Mouse (Mus musculus) liver, embryonic 16.5 days (tissue): Measurements from ENCODE around the gene Hs3st2. TPM values are rescaled to one million over a fixed set of nuclear protein-coding genes. Genes with fewer than 3 reads are reported as not detected.

Experiments
- ATAC-seq: fragments of 200-750 bp; cut with Nextera tagmentation; 2 replicates; pipeline ENCODE4 v1.8.0; 2017; ENCODE audit warnings: low read depth, mild to moderate bottlenecking, moderate number of reproducible peaks, moderate library complexity
- H3K27ac ChIP-seq: fragments of 300-500 bp; sonication (generic); 2 replicates; pipeline ENCODE4 v1.5.1; 2014; ENCODE audit warnings: mild to moderate bottlenecking, low read length
- H3K27me3 ChIP-seq: fragments of 300-500 bp; sonication (generic); 2 replicates; pipeline ENCODE4 v1.6.1; 2014; ENCODE audit warnings: low read depth, low read length, mixed read lengths; ENCODE audit not compliant: control insufficient read depth, insufficient read depth
- H3K36me3 ChIP-seq: fragments of 300-500 bp; sonication (generic); 2 replicates; pipeline ENCODE4 v1.6.1; 2014; ENCODE audit warnings: mild to moderate bottlenecking; ENCODE audit not compliant: control insufficient read depth, insufficient read depth
- H3K4me1 ChIP-seq: fragments of 300-500 bp; sonication (generic); 2 replicates; pipeline ENCODE4 v1.6.1; 2014; ENCODE audit warnings: low read depth, low read length, mixed read lengths; ENCODE audit not compliant: control insufficient read depth
- H3K4me2 ChIP-seq: fragments of 300-500 bp; sonication (generic); 2 replicates; pipeline ENCODE4 v1.6.1; 2014; ENCODE audit warnings: low read depth, low read length, mixed read lengths
- H3K4me3 ChIP-seq: fragments of 300-500 bp; sonication (generic); 2 replicates; pipeline ENCODE4 v1.5.1; 2014; ENCODE audit warnings: low read depth, mild to moderate bottlenecking, low read length
- H3K9ac ChIP-seq: fragments of 300-500 bp; sonication (generic); 2 replicates; pipeline ENCODE4 v1.6.1; 2014; ENCODE audit warnings: low read depth, low read length
- H3K9me3 ChIP-seq: fragments of 300-500 bp; sonication (generic); replicated peaks from 2 replicates; pipeline ENCODE4 v1.6.1; 2016; ENCODE audit warnings: low read length; ENCODE audit not compliant: control insufficient read depth
- WGBS: fragments of 180-500 bp; shearing (Covaris S2); extraction: QIAGEN DNeasy Blood & Tissue Kit; methylation state at CpG from one replicate; pipeline ENCODE4 v1.1.7; 2014; ENCODE audit not compliant: insufficient replicate concordance; 5-methylcytosine and 5-hydroxymethylcytosine counted together
- polyA plus RNA-seq: library from polyadenylated mRNA; unstranded; fragments of >200 nt; fragmentation: Nextera tagmentation; extraction: Ambion mirVana; gene quantifications from 2 replicates; pipeline ENCODE4 v1.2.1, GENCODE M21; 2015

Hs3st2 gene
- polyA plus RNA-seq, 1 experiment from 2014 or later, result 0.04 TPM

DNA sequence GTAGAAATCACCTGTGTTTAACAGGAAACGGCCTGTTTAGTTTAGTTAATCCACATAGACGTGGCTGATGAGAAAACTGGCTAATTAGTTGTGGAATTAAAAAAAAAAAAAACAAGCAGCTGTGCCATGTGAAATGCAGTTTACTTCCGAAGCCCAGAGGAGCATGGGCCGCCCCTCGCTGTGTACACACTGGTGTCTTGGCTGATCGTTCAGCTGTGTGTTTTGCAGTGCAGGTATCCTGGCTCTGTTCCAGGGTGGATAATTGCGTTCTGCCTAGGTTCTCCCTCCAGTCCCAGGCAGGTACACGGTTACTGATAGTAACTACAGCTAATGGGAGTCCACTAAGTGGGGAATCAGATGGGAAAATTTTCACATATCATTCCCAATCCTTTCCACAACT lies 86.6 kb downstream of the Hs3st2 start:
- Histone ChIP-seq H3K4me2 (no peak overlapping the region), H3K9ac (no peak overlapping the region), H3K27me3 (no peaks in the 10 kb centered on the region), H3K27ac (no peak overlapping the region), H3K36me3 (no peaks in the 10 kb centered on the region), H3K9me3 (no peaks in the 10 kb centered on the region), H3K4me3 (no peak overlapping the region), H3K4me1 (no peaks in the 10 kb centered on the region)
- no peak for ATAC-seq
- WGBS, result 50% methylated on average over 8 of the region's 8 CpGs

DNA sequence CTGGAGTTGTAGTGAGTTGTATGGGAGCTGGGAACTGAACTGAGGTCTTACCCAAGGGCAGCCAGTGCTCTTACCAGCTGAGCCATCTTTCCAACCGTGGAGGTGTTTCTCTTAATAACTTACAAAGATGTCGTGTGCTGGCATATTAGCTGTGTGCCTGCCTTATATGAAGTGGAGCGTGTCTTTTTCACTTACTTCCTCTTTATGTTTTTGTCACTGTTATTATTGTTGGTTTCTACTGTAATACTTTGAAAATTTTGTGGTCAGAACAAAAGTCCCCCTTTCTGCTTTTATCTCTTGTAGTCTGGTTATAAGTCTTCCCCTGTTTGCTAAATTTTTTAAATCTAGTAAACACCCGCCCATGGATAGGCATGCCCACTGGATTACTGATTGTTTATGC lies 88.4 kb downstream of the Hs3st2 start:
- H3K27ac ChIP-seq, result no peak overlapping the region
- H3K9me3 ChIP-seq, result no peaks in the 10 kb centered on the region
- no peak overlapping the region for H3K4me2 ChIP-seq
- no peak overlapping the region for H3K4me3 ChIP-seq
- WGBS, result 58% methylated on average over 4 of the region's 4 CpGs
- H3K36me3 ChIP-seq, result no peaks in the 10 kb centered on the region
- ATAC-seq, result no peak
- no peaks in the 10 kb centered on the region for H3K27me3 ChIP-seq
- no peaks in the 10 kb centered on the region for H3K4me1 ChIP-seq
- no peak overlapping the region for H3K9ac ChIP-seq

DNA sequence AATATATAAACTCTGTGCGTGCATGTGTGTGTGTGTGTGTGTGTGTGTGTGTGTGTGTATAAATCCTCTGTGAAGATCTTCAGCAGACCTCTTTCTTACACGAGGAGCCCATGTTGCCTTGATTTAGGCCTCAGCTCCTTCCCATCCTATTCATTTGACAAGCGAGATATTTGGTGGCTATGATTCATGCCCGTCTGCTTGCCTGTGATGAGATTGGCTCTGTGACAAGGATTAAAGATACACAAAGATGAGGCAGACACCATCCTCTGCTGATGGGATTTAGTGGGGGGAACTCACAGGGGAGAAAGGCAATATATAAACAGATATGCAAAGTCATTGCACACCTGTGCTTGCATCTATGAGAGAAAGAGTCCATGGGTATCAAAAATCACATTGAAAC lies 92.9 kb downstream of the Hs3st2 start:
- no peaks in the 10 kb centered on the region for H3K9me3 ChIP-seq
- no peak overlapping the region for H3K4me3 ChIP-seq
- ATAC-seq, result no peak
- no peaks in the 10 kb centered on the region for H3K36me3 ChIP-seq
- no peaks in the 10 kb centered on the region for H3K27me3 ChIP-seq
- no peak overlapping the region for H3K9ac ChIP-seq
- H3K4me2 ChIP-seq, result no peak overlapping the region
- H3K4me1 ChIP-seq, result no peaks in the 10 kb centered on the region
- no peak overlapping the region for H3K27ac ChIP-seq
- WGBS, result 57% methylated on average over 4 of the region's 4 CpGs

DNA sequence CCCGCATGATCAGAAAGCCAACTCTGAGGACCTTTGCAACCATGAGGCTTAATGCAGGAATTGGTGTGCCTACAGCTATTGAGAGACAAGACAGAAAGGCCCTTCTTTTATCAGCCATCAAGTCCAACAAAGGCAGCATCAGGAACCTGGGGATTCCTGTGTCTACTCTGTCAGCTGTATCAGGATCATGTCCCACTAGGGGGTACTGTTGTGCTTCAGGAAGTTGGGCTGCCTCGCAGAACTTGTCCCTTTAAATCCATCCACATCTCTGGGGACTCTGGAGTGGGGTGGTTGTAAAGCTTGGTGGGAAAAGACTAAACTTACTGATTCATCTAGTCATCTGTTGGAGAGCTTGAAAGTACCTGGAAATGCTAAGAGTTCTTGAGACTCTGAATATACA lies 93.6 kb downstream of the Hs3st2 start:
- H3K4me1 ChIP-seq, result no peaks in the 10 kb centered on the region
- no peak overlapping the region for H3K4me3 ChIP-seq
- no peak overlapping the region for H3K9ac ChIP-seq
- 40% methylated on average over 2 of the region's 2 CpGs for WGBS
- no peak for ATAC-seq
- no peak overlapping the region for H3K4me2 ChIP-seq
- H3K27me3 ChIP-seq, result no peaks in the 10 kb centered on the region
- H3K9me3 ChIP-seq, result no peaks in the 10 kb centered on the region
- no peaks in the 10 kb centered on the region for H3K36me3 ChIP-seq
- H3K27ac ChIP-seq, result no peak overlapping the region

DNA sequence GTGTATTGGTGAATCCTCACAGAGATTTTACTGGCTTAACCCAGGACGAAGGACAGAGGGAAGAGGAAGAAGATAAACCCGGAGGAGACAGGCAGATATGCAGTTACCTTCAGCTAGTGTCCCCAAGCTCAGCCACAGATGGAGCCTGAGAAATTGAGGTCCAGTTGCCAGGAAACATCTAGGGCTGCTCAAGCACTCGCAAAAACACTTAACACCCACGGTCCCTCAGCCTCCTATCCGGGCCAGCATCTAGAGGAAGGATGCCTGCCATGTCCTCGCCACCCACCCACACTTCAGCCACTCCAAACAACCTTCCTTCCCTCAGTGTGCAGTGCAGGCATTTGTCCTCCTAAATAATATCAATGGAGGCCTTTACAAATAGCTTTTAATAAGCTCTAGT lies 95.6 kb downstream of the Hs3st2 start:
- WGBS, result 46% methylated on average over 6 of the region's 6 CpGs

DNA sequence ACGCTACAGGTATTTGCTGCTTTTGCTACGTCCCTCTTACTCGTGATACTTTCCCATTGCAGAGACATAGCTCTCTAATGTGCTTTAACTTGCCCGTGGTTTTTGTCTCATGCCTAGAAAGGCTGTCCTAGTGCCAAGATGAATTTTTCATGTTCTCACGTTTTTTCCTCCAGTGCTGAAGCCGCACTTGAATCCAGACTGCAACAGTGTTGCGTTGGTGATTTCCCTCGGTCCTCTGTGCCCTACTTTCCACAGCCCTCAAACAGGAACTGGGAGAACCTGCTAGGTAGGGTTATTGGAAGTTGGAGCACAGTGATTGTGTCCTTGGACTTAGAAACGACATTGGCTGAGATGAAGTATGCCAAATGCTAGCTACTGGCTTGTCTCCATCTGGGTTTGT lies 97.7 kb downstream of the Hs3st2 start:
- no peak overlapping the region for H3K4me2 ChIP-seq
- no peaks in the 10 kb centered on the region for H3K36me3 ChIP-seq
- no peak for ATAC-seq
- no peaks in the 10 kb centered on the region for H3K27me3 ChIP-seq
- H3K4me3 ChIP-seq, result no peak overlapping the region
- WGBS, result 63% methylated on average over 9 of the region's 9 CpGs
- no peak overlapping the region for H3K27ac ChIP-seq
- H3K4me1 ChIP-seq, result no peaks in the 10 kb centered on the region
- no peak overlapping the region for H3K9ac ChIP-seq
- no peaks in the 10 kb centered on the region for H3K9me3 ChIP-seq

More for the DNA sequence above, 95.6 kb downstream of the Hs3st2 start:
- H3K4me3 ChIP-seq, result no peak overlapping the region
- H3K36me3 ChIP-seq, result no peaks in the 10 kb centered on the region
- no peak overlapping the region for H3K9ac ChIP-seq
- H3K9me3 ChIP-seq, result no peaks in the 10 kb centered on the region
- no peak overlapping the region for H3K27ac ChIP-seq
- no peaks in the 10 kb centered on the region for H3K4me1 ChIP-seq
- ATAC-seq, result no peak
- no peak overlapping the region for H3K4me2 ChIP-seq
- H3K27me3 ChIP-seq, result no peaks in the 10 kb centered on the region

DNA sequence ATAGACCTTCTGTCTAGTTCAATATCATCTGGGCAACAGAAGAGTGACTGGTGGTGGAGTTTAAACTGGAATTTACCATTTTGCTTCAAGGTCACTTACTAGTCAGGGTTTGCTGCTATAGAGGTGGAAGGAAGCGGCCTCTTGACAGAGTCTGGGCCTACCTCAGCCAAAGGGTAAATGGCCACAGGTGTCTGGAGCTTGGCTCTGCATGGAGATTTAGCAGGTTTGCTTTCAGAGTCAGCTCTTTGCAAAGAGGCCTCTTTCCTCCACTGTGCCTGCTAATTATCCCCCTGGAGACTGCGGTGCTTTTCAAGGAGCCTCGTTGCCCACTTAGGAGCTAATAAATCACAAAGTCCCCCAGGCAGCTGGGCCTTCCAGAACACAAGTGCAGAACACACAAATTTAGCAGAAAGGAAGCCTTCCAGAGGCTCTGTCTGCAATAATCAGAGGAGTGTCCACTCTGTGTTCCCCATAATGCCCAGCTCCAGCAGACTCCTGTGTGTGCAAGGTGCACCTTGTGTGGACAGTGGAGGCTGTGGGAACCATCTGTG lies 99.9 kb downstream of the Hs3st2 start:
- no peaks in the 10 kb centered on the region for H3K36me3 ChIP-seq
- H3K9me3 ChIP-seq, result no peaks in the 10 kb centered on the region
- H3K9ac ChIP-seq, result no peak overlapping the region
- H3K4me2 ChIP-seq, result no peak overlapping the region
- H3K4me1 ChIP-seq, result no peaks in the 10 kb centered on the region
- no peak overlapping the region for H3K27ac ChIP-seq
- 51% methylated on average over 3 of the region's 3 CpGs for WGBS
- H3K27me3 ChIP-seq, result no peaks in the 10 kb centered on the region
- no peak overlapping the region for H3K4me3 ChIP-seq
- ATAC-seq, result no peak

DNA sequence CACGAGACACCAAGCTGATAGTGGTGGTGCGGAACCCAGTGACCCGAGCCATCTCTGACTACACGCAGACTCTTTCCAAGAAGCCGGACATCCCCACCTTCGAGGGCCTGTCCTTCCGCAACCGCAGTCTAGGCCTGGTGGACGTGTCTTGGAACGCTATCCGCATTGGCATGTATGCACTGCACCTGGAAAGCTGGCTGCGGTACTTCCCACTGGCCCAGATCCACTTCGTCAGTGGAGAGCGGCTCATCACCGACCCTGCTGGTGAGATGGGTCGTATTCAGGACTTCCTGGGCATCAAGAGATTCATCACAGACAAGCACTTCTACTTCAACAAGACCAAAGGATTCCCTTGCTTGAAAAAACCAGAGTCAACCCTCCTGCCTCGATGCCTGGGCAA lies 108.9 kb downstream of the Hs3st2 start:
- H3K4me1 ChIP-seq, result no peaks in the 10 kb centered on the region
- H3K9me3 ChIP-seq, result no peaks in the 10 kb centered on the region
- 75% methylated on average over 17 of the region's 17 CpGs for WGBS
- H3K4me2 ChIP-seq, result no peak overlapping the region
- no peaks in the 10 kb centered on the region for H3K27me3 ChIP-seq
- H3K36me3 ChIP-seq, result no peaks in the 10 kb centered on the region
- ATAC-seq, result no peak
- no peak overlapping the region for H3K4me3 ChIP-seq
- no peak overlapping the region for H3K27ac ChIP-seq
- H3K9ac ChIP-seq, result no peak overlapping the region

DNA sequence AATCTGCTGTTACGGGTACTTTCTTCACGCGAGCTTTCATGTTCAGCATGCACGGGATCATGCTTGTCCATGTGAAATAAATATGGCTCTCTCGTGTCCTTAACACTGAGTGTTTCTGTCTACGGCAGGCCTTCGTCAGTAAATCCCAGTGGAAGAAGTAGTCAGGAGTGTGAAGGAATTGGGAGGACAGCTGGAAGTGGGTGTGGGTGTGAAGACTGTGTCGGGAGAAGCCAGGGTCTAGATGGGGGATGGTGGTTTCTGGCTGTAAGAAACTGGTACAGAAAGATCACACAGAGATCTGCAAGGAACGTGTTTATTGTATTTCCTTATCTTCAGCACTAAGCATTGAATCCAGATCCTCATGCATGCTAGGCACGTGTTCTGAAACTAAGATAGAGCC lies 110.0 kb downstream of the Hs3st2 start:
- no peak for ATAC-seq
- WGBS, result 64% methylated on average over 10 of the region's 10 CpGs

More for the DNA sequence above, 110.0 kb downstream of the Hs3st2 start:
- Histone ChIP-seq H3K9ac (no peak overlapping the region), H3K4me3 (no peak overlapping the region), H3K9me3 (no peaks in the 10 kb centered on the region), H3K4me1 (no peaks in the 10 kb centered on the region), H3K27me3 (no peaks in the 10 kb centered on the region), H3K36me3 (no peaks in the 10 kb centered on the region), H3K27ac (no peak overlapping the region), H3K4me2 (no peak overlapping the region)
